Mouse (Mus musculus) lung, postnatal 36 days (tissue): Measurements from ENCODE around the gene Ccdc61.

Experiments
- DNase-seq: peaks from one replicate; pipeline ENCODE4 v3.0.0; 2022; ENCODE audit warnings: mixed read lengths

Gene Ccdc61

DNA sequence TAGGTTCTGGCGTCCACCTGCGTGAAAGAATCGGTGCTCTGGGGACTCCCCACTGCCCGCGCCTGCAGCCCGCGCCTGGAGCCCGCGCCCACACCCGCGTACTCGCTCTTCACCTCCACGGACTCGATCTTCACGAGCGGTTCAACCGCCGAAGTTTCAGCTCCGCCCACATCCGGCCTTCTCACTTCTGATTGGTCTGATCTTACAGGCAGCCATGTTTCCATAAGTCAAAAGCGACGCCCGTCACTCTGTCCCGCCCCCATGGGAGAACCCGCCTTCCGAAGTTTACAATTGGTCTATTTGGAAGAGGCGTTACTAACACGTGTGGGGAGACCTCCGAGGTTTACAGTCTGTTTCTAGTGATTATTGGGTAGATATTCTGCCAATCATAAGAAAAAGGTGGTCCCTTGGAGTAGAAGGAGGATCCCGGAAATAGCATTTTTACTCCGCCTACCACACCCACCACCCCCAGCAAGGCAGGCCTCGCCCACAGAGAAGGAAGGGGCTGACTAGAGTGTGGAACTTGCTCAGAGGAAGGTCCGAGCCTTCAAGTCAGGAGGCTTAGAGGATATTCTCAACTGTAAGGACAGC is at the start of gene Ccdc61:
Gene Ccdc61 (minus strand): TSS at position 175 of the 591 bp plus-strand sequence.
- DNase-seq, result peak; percentile 99

DNA sequence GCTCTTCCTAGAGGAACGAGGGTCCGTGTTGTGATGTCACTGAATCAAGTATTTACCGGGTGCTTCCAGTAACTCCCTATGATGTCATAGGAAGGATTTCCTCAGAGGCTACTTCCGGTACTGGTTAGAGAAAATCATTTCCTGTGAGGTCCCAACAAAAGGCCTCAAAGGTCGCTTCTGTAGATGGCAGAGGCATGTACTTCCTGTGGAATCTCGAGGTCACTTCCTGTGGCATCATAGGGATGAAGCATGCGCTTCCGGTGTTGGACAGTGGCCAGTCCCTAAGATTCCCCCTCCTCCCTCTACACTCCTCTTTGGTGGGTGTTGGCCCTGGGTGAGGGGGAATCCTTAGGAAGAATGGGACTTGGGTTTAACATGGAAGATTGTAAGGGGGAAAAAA is 49.2 kb upstream of the Ccdc61 start:
- DNase-seq, result peak; percentile 66

DNA sequence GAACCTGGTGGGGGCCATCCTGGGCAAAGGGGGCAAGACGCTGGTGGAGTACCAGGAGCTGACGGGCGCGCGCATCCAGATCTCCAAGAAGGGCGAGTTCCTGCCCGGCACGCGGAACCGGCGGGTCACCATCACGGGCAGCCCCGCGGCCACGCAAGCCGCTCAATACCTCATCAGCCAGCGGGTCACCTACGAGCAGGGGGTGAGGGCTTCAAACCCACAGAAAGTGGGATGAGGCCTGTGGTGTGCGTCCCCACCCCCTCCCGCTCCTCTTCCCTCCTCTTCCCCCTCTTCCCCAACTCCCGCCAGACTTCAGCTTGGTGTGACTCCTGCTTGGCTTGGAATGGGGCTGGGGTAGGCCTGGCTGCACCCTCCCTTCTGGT is 48.2 kb upstream of the Ccdc61 start:
- DNase-seq, result no peak

DNA sequence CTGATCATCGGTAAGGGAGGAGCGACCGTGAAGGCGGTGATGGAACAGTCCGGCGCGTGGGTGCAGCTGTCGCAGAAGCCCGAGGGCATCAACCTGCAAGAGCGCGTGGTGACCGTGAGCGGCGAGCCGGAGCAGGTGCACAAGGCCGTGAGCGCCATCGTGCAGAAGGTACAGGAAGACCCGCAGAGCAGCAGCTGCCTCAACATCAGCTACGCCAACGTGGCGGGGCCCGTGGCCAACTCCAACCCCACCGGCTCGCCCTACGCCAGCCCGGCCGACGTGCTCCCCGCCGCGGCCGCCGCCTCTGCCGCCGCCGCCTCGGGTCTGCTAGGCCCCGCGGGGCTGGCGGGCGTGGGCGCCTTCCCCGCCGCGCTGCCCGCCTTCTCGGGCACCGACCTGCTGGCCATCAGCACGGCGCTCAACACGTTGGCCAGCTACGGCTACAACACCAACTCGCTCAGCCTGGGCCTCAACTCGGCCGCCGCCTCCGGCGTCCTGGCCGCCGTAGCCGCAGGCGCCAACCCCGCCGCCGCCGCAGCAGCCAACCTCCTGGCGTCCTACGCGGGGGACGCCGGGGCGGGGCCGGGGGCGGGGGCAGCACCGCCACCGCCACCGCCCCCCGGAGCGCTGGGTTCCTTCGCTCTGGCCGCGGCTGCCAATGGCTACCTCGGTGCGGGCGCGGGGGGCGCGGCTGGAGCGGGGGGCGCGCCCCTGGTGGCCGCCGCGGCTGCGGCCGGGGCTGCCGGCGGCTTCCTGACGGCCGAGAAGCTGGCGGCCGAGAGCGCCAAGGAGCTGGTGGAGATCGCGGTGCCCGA is 47.6 kb upstream of the Ccdc61 start:
- peak; percentile 53 for DNase-seq

DNA sequence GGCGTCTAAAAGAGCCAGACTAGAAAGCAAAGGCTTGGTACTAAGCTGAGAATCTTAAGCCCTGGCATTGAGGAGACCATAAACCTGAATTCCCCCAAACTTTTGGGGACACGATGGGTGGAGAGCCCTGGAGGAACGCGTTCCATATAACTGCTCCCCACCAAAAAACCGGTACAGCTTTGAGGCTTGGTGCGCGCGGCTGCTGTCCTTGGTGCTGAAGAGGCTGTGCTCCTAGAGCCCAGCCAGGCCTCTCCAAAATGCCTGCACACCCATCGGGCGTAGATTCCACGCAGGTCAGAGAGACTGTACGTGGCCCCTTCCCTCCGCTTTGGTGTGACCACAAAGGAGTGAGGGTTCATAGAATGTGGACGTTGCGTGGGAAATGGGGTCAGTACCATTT is 41.2 kb upstream of the Ccdc61 start:
- DNase-seq, result peak; percentile 55

DNA sequence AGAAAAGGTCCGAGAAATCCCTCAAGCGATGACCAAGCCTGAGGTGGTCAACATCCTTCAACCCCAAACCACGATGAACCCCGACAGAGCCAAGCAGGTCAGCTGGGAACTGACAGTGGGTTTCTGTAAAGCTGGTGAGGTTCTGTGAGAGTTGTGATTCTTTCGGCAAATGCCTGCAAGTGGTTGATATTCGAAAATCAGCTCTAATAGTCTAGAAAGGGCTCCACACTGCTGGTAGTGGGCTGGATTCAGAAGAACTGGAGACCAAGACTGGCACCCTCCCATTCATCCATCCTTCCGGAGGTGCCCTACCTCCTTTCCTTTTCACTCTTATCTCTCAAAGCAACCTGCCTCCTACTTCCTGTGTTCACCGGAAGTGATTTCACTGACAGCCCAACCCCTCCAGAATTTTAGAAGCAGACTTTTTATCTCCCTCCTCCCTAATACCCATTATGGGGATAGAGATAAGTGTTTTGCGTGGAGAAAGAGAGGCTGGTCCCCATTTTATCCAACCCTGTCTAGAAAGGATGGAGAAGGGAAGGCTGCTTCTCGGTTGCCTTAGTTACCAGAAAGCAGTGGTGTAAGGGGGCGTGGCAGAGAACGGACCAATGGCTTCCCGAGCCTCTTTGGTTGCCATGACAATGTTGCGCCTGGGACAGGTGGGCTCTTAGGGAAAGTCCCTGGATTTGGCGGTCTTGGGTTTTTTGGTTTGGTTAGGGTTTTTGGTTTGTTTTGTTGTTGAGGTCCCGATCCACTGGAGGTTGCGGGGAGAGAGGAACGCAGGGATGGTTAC is 40.5 kb upstream of the Ccdc61 start:
- DNase-seq, result peak; percentile 17

DNA sequence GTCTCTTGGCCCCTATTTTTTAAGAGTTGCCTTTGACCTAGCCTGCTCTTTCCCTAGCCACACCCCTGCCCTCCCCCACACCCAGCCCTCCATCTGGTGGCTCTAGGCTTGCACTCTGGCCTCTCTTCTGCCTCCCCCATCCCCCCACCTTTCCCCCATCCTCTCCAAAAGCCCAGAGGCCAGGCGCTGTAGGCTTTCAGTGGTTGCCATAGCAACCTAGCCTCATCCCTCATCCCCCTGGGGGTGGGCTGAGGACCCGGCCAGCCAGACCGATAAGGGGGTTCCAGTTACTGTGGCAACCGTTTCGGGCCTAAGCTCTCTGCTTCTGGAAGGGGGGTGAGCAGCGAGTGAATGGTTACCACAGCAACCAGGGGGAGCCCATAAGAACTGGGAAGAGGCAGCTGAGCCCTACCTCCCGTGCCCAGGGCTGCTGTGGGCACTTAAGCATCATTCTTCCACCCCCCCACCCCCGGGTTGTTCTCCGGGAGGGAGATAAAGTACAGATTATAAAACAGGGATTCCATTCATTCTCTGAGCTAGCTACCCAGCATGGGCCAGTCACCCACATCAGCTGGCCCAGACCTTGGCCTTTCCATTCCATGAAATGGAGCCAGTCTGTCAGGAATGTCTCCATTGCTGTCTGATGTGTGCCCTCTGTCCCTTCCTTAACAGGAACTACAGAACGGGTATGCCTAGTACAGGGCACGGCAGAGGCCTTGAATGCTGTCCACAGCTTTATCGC is 39.7 kb upstream of the Ccdc61 start:
- DNase-seq, result no peak

DNA sequence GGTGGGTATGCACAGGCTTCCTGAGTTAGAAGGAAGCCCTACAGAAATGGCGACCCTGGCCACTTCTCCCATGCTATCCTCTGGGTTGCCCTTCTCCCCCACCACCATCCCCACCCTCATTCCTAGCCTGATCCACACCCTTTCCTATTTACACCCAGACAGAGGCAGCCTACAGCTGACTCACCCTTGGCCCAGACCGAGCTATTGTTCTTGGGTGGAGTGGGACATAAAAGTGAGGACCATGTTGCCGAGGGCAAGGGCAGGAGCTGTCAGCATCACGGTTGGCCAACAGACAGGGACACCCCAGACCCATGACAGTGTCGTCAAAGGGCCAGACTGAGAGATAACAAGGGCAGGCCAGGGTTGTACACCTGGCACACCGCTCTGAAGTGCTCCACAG is 37.9 kb upstream of the Ccdc61 start:
- peak; percentile 87 for DNase-seq

DNA sequence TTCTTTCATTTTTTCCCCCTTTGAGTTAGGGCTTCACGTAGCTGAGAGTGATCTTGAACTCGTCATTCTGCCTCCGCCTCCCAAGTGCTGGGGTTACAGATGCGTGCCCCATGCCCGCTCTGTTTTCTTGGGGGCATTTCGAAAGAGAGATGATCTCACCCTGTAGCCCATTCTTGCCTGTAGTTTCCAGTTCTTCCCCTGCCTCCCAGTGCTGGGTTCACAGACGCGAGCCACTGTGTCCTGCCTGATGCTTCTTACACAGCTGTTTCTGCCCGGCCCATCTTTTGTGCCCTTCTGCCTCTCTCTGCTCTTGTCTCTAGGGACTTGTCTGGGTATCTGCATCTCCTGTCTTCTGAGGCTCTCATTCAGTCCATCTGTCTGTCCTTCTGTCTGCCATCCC is 32.6 kb upstream of the Ccdc61 start:
- no peak for DNase-seq

DNA sequence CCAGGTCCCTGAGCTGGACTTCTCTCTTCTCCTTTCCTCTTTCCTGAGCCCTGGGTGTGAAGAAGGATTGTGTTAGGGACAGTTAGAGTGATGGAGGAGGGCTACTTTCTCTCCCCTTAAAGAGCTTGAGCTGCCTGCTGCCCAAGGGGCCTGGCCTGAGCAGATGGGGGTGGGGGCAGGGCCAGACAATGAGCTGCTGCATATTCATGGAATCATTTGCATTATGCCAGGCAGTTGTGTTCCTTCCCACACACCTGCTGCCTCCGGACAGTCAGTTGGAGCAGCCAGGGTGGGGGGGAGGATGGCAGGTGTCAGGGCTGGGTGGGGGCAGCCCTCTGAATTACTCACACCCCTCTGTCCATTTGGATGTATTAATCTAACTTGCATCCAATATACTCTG is 32.2 kb upstream of the Ccdc61 start:
- DNase-seq, result no peak

DNA sequence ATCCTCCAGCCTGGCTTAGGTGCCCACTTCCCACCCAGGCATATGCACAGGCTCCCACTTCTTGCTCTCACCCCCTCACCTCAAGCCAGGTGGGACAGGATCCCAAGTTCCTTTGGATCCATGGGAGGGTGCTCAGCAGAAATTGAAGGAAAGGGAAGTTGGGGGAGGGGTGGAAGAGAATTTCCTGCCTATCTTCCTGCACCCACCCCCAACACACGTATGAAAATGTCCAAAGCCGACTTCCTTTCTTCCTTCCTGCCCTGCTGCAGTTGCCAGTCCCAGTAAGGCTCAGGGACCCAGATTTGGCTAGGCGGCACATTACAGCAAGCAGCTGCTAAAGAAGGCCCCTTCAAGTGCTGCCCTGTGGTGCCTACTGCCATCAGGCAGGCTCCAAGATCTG is 17.5 kb upstream of the Ccdc61 start:
- peak; percentile 81 for DNase-seq

DNA sequence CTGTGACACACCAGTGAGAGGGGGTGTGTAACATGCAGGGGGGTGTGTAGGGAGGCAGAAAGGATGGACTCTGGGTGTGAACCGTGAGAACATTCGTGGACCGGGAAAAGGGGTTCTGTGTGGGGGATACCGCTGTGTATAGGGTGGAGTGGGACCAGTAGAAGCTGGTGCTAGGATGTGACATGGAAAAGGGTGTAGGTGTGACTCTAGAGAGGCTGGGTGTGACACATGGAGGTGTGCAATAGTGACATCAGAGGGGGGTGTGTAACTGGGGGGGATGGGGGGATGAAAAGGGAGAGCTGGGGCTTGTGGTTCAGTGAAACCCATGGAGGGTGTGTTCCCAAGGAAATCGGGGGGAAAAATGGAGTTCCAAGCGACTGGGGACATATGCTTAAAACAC is 16.7 kb upstream of the Ccdc61 start:
- DNase-seq, result no peak

DNA sequence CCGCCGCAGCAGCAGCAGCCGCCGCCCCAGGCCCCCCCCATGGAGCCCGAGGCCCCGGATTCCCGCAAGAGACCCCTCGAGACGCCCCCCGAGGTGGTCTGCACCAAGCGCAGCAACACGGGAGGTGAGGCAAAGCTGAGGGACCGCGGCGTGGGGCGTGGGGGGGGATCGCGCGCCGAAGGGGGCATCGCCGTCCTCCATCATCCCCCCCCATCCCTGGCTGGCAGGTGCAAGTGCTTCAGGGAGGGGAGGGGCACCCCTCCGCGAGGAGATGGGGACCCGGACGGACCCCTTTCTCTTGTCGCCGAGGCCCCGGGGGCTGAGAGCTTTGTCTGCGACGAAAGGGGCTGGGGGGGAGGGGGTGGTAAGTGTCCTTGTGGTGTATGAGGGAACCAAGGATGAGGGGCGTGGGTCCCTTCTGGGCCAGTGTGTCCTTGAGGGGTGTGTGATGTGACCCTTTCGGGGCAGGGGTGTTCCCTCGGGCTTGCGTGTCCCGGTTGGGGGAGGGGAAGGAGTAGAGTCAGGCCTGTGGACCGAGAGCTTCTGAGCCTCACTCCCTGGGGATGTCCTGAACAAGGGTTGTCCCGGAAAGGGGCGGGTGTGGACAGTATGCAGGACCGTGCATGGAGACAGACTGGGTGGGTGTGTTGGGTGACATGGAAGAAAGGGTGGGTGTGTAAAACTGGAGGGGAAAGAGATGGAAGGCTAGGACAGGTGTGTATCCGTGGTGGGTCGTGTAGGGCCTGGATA is 16.0 kb upstream of the Ccdc61 start:
- peak; percentile 81 for DNase-seq

DNA sequence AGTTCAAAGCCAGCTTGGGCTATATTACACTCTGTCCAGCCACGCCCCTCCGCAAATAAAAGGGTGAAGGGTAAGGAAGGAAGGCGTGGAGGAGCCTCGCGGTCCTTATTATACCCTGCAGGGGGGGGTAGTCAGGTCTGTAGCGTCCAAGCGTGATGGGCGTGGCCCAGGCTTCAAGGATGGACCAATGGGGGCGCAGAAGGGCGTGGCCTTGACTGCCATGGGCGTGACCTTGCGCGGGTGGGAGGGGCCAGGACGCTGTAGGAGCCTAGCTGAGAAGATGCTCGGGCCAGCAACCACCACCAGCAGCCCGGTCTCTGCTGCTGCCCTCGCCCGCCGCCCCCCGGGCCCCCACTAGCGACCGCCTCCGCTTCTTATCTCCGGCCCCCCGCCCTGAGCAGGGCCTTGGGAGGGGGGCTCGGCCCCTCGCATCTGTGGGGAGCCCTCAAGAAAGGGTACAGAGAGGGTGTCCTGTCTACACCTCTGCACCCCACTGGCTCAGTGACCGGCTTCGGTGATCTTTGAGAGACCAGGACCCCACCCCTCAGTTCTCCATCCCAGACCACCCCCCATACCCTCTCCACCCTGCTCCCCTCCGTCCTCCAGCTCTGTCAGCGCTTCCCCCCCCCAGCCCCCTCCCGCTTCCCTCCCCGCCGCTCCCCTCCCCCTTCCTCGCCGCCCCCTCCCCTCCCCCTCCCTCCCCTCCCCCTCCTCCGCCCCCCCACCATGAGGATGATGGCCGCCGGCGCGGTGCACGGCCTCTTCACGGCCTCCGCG is 15.1 kb upstream of the Ccdc61 start, which contains the start of gene Nova2:
Gene Nova2 (plus strand): TSS at position 727 of the 777 bp plus-strand sequence.
- peak; percentile 96 for DNase-seq

DNA sequence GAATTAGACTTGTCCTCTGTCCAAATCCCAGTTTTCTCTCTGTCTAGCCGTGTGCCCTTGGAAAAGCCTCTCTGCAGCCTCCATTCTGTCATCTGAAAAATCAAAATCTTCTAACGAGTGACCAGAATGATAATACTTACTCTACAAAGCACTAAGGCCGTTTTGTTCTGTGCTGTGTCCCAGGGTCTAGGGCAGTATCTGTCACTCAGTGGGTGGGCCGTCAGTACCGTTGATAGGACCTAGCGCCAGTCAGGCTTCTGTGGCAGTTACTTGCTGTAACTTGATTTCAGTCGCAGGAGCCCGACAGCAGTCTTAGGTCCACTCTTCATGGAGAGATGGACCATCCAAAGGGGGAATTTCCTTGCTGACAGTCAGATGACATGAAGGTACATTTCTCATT is 14.1 kb upstream of the Ccdc61 start:
- no peak for DNase-seq

DNA sequence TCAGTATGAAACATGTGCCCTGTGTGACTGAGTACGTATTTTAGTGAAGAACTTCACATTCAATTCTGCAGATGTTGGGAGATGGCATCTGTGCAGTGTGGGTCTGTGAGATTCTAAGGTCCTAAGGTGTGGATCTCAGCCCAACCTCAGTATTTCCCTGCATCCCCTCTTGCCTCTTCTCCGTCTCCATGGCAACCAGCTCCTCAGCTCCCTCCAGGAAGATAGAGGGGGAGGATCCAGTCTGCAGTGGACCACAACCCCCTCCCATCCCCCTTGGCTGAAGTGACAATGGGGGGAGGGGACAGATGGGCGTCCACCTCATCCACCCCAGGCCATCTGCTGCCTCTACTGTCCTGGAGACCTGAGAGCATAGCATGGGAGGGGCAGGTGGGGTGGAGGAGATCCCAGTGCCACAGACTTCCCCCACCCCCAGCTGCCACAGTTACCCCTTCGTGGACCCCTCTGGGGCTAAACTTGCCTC is 13.5 kb upstream of the Ccdc61 start:
- no peak for DNase-seq

DNA sequence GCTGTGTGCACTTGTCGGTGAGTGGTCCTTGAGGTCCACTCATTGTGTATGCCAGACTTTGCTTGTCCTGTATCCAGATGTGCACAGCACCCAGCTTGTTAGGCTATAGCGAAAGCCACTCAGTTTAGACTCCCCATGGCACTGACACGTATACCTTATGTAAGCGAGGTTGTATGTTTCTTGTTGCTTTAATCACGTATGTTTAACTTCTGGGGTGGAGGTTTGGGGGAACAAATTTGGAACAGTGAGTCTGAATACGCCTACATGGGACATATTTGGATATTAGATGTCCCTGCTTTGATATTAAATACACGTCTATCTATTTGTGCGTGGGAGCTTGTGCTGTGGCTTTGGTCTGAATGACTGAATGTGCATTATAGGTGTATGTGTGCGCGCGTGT is 13.1 kb upstream of the Ccdc61 start:
- DNase-seq, result no peak

DNA sequence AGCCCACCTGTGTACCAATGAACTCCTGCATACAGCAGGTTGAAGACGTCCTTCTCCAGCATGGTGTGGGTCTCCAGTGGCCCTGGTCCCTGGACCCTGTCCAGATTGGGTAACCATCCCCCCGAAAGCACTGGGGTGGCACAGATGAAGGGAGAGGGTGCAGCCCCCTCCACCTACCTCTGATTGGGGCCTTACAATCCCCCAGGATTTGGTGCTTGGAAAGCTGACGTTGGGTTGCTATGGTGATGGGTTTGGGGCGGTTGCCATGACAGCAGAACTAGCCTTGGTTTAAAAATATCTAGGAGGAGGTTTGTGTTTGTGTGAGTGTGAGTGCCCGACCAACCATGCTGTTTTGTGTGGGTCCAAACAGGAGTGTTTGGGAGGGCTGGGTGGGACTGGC is 12.6 kb upstream of the Ccdc61 start:
- DNase-seq, result no peak

DNA sequence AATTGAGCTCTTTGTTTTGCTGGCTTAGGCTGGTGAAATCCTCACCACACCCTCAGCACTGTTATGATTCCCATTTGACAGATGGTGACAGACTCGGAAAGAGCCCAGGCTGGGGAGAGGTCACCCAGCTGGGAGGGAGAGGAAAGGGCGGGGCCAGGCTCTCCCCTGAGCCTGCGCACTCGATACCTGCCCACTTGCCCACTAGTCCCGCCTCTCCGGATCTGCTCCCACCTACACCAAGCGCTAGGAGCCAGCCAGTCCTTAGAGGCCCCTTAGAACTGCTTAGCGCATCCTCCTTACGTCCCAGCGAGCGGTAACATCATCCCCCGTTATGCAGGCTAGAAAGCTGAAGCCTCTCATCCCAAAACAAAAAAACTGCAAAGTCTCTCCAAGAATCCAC is 10.9 kb upstream of the Ccdc61 start:
- peak; percentile 90 for DNase-seq

DNA sequence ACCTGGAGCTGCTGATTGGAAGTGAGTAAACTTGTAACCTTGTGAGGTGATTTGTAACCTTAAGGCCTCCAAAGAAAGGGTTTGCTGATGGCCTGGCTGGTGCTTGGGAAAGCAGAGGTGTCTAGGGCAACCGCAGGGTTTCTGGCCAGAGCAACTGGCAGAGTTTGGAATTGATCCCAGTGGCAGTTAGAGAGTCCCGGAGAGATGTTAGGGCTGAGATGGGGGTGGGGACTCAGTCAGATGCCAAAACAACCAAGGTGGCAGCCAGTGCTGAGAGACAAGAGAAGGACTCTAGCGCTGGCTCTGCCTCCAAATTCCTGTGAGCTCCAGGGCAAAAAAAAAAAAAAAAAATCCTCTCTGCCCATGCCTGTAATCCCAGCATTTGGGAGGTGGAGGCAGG is 7.7 kb upstream of the Ccdc61 start:
- DNase-seq, result no peak

DNA sequence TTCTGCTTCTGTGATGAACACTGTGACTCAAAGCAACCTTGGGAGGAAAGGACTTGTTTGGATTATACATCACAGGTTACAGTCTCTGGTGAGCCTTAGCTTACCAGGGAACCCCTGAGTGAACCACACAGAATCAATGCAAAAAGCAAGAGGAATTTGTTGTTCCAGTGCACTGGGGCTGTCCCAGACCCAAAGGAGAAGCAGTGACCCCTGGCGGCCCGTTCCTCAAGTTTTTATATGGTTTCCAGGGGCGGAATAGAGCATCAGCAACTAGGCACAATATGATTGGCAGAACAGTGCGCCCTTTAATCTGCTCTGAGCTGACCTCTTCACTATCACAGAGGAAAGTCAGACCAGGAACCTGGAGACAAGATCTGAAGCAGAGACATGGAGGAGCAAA is 6.0 kb upstream of the Ccdc61 start:
- DNase-seq, result no peak
